Mouse (Mus musculus): Measurements from ENCODE around the gene Lime1. TPM values are rescaled to one million over a fixed set of nuclear protein-coding genes. Genes with fewer than 3 reads are reported as not detected.

The Lime1 gene
- total RNA-seq (2021): 10 to 100 TPM; 30.5 to 48.6 TPM

- intact Hi-C loops (cut with DNase I): no loop called here
- no peak for DNase-seq (ENCODE audit: low spot score in 2 of 2)
Observed at GRCm38 (mm10) chr2:181379778-181380177, at the start of gene Lime1. TSS of gene Lime1 (plus strand) at chr2:181380078.

- intact Hi-C loops (cut with DNase I): no loop called here
- no peak for DNase-seq (ENCODE audit: low spot score in 2 of 2)
Observed at GRCm38 (mm10) chr2:181332542-181332941, 47.3 kb upstream of the Lime1 start.

GRCm38 (mm10) chr2:181334023-181334422, 45.9 kb upstream of the Lime1 start:
- DNase-seq (ENCODE audit: low spot score in 2 of 2): peak; percentile 35 to 61
- intact Hi-C loops (cut with DNase I): loop anchor here (1.0 kb wide), 1 partner anchor 148 kb away; no protein-coding TSS in a partner anchor

- DNase-seq (ENCODE audit: low spot score in 2 of 2): no peak
- intact Hi-C loops (cut with DNase I): no loop called here
Observed at GRCm38 (mm10) chr2:181340426-181340825, 39.5 kb upstream of the Lime1 start.

GRCm38 (mm10) chr2:181342766-181343165, 37.1 kb upstream of the Lime1 start:
- intact Hi-C loops (cut with DNase I): no loop called here
- no peak for DNase-seq (ENCODE audit: low spot score in 2 of 2)

GRCm38 (mm10) chr2:181356780-181357179, 23.1 kb upstream of the Lime1 start:
- DNase-seq (ENCODE audit: low spot score in 2 of 2): no peak
- intact Hi-C loops (cut with DNase I): no loop called here

GRCm38 (mm10) chr2:181363946-181364345, 15.9 kb upstream of the Lime1 start:
- DNase-seq (ENCODE audit: low spot score in 2 of 2): no peak
- intact Hi-C loops (cut with DNase I): no loop called here

- intact Hi-C loops (cut with DNase I): no loop called here
- DNase-seq (ENCODE audit: low spot score in 2 of 2): no peak
Observed at GRCm38 (mm10) chr2:181364487-181364859, 15.4 kb upstream of the Lime1 start.

- intact Hi-C loops (cut with DNase I): no loop called here
- DNase-seq (ENCODE audit: low spot score in 2 of 2): peak; percentile 93
Observed at GRCm38 (mm10) chr2:181364860-181365596, 14.8 kb upstream of the Lime1 start, which contains the start of the genes Zgpat and Arfrp1. TSS of gene Zgpat (plus strand) at chr2:181364928. TSS of gene Arfrp1 (minus strand) at chr2:181365404.

- intact Hi-C loops (cut with DNase I): no loop called here
- peak in 1 of 2 experiments; percentile 27 for DNase-seq (ENCODE audit: low spot score in 2 of 2)
Observed at GRCm38 (mm10) chr2:181365655-181366075, 14.2 kb upstream of the Lime1 start.

GRCm38 (mm10) chr2:181370001-181370400, 9.9 kb upstream of the Lime1 start:
- intact Hi-C loops (cut with DNase I): no loop called here
- DNase-seq (ENCODE audit: low spot score in 2 of 2): no peak

GRCm38 (mm10) chr2:181375787-181376186, 4.1 kb upstream of the Lime1 start:
- no peak for DNase-seq (ENCODE audit: low spot score in 2 of 2)
- intact Hi-C loops (cut with DNase I): no loop called here

GRCm38 (mm10) chr2:181377230-181377629, 2.6 kb upstream of the Lime1 start:
- DNase-seq (ENCODE audit: low spot score in 2 of 2): no peak
- intact Hi-C loops (cut with DNase I): no loop called here

- DNase-seq (ENCODE audit: low spot score in 2 of 2): no peak
Observed at GRCm38 (mm10) chr2:181378701-181379100, 1.2 kb upstream of the Lime1 start.

GRCm38 (mm10) chr2:181380251-181380650, 373 bp downstream of the Lime1 start:
- DNase-seq (ENCODE audit: low spot score in 2 of 2): no peak
- intact Hi-C loops (cut with DNase I): no loop called here

More at GRCm38 (mm10) chr2:181378701-181379100, 1.2 kb upstream of the Lime1 start:
- intact Hi-C loops (cut with DNase I): no loop called here

GRCm38 (mm10) chr2:181381107-181381506, 1.2 kb downstream of the Lime1 start:
- no peak for DNase-seq (ENCODE audit: low spot score in 2 of 2)
- intact Hi-C loops (cut with DNase I): no loop called here

- intact Hi-C loops (cut with DNase I): no loop called here
- no peak for DNase-seq (ENCODE audit: low spot score in 2 of 2)
Observed at GRCm38 (mm10) chr2:181381631-181382306, 1.9 kb downstream of the Lime1 start.

GRCm38 (mm10) chr2:181384463-181384862, 4.6 kb downstream of the Lime1 start:
- DNase-seq (ENCODE audit: low spot score in 2 of 2): no peak
- intact Hi-C loops (cut with DNase I): no loop called here

- DNase-seq (ENCODE audit: low spot score in 2 of 2): no peak
- intact Hi-C loops (cut with DNase I): no loop called here
Observed at GRCm38 (mm10) chr2:181384919-181385391, 5.1 kb downstream of the Lime1 start.

- intact Hi-C loops (cut with DNase I): no loop called here
- peak; percentile 67 to 76 for DNase-seq (ENCODE audit: low spot score in 2 of 2)
Observed at GRCm38 (mm10) chr2:181385885-181386284, 6.0 kb downstream of the Lime1 start.
